8 mouse cellular contexts compared by ENCODE assay signal in genomic region chr2:167752805-167753556, GRCm38 (mm10).
A peak's percentile ranks its signal among the peaks of the same experiment; 100 is the strongest.
DNase-seq lines count a peak whose midpoint lies in the region; ATAC-seq lines count a peak whose summit lies in the region.

No protein-coding gene starts in this region.

- H3K4me1 ChIP-seq in midbrain, embryonic 10.5 days, result peaks cover 19% of the 10 kb centered on the region
- H3K4me1 ChIP-seq in midbrain, embryonic 13.5 days (replicated peaks), result 0 out of 2 replicates have a peak, but pooled peaks cover 3% of the 10 kb centered on the region
- H3K4me1 ChIP-seq in embryonic facial prominence, embryonic 14.5 days (ENCODE audit: control insufficient read depth, insufficient read depth, low read length), result peaks cover 6% of the 10 kb centered on the region; the same call in 1 of the 2 replicates

- H3K4me2 ChIP-seq in midbrain, embryonic 13.5 days (replicated peaks), result no peak overlapping the region
- no peak overlapping the region for H3K4me2 ChIP-seq in embryonic facial prominence, embryonic 14.5 days (ENCODE audit: low read depth, low read length)

- WGBS in midbrain, embryonic 10.5 days, result 69% methylated on average over 12 of the region's 12 CpGs
- 69% methylated on average over 12 of the region's 12 CpGs for WGBS in midbrain, embryonic 13.5 days
- WGBS in embryonic facial prominence, embryonic 14.5 days, result 62% methylated on average over 12 of the region's 12 CpGs

- peak; percentile 41 to 52 for DNase-seq in cerebellum, postnatal 36 days
- peak; percentile 31 for DNase-seq in midbrain, embryonic 10.5 days (ENCODE audit: low spot score)
- DNase-seq in embryonic facial prominence, embryonic 14.5 days (ENCODE audit: low spot score), result no peak
- peak; percentile 21 to 39 for DNase-seq in layer of hippocampus, postnatal 25 days (ENCODE audit: extremely low spot score in 1 of 2, low spot score in 1 of 2)
- no peak for DNase-seq in yolk sac, embryonic 10.5 days (ENCODE audit: low spot score)

- no peak overlapping the region for H3K9ac ChIP-seq in midbrain, embryonic 13.5 days (replicated peaks)
- H3K9ac ChIP-seq in embryonic facial prominence, embryonic 14.5 days (ENCODE audit: low read depth, low read length), result no peak overlapping the region

- H3K4me3 ChIP-seq in midbrain, embryonic 10.5 days, result no peak overlapping the region
- no peak overlapping the region for H3K4me3 ChIP-seq in midbrain, embryonic 13.5 days (replicated peaks)
- H3K4me3 ChIP-seq in embryonic facial prominence, embryonic 14.5 days (ENCODE audit: low read depth, low read length), result no peak overlapping the region

- no peak overlapping the region for H3K27ac ChIP-seq in midbrain, embryonic 10.5 days (replicated peaks)
- H3K27ac ChIP-seq in midbrain, embryonic 13.5 days, result no peak overlapping the region
- no peak overlapping the region for H3K27ac ChIP-seq in embryonic facial prominence, embryonic 14.5 days (replicated peaks; ENCODE audit: low read depth, low read length)

- no peaks in the 10 kb centered on the region for H3K9me3 ChIP-seq in midbrain, embryonic 10.5 days (replicated peaks)
- no peaks in the 10 kb centered on the region for H3K9me3 ChIP-seq in midbrain, embryonic 13.5 days
- no peaks in the 10 kb centered on the region for H3K9me3 ChIP-seq in embryonic facial prominence, embryonic 14.5 days (ENCODE audit: control insufficient read depth, low read length)

- ATAC-seq in cerebellum, adult (ENCODE audit: insufficient number of reproducible peaks, low FRiP score, low TSS enrichment), result no peak
- ATAC-seq in midbrain, embryonic 13.5 days, result no peak
- 0 out of 2 replicates have a peak, but pooled peaks have one; percentile 24 for ATAC-seq in embryonic facial prominence, embryonic 14.5 days (ENCODE audit: low read depth)
- no peak for ATAC-seq in granulocyte monocyte progenitor cell, adult 5-6 weeks (replicated peaks; ENCODE audit: poor library complexity, severe bottlenecking)

- no peaks in the 10 kb centered on the region for H3K36me3 ChIP-seq in midbrain, embryonic 10.5 days
- no peaks in the 10 kb centered on the region for H3K36me3 ChIP-seq in midbrain, embryonic 13.5 days
- no peaks in the 10 kb centered on the region for H3K36me3 ChIP-seq in embryonic facial prominence, embryonic 14.5 days (ENCODE audit: control insufficient read depth, insufficient read depth, low read length)

- peaks cover 3% of the 10 kb centered on the region for H3K27me3 ChIP-seq in midbrain, embryonic 10.5 days (ENCODE audit: low read depth, poor library complexity, severe bottlenecking)
- no peaks in the 10 kb centered on the region for H3K27me3 ChIP-seq in midbrain, embryonic 13.5 days
- H3K27me3 ChIP-seq in embryonic facial prominence, embryonic 14.5 days (replicated peaks; ENCODE audit: control insufficient read depth, insufficient read depth, low read length), result no peaks in the 10 kb centered on the region

Comparison
In these comparisons a context has a peak if more than half of its experiments do, and no peak if none do; other contexts are left out.
1. DNase-seq: peak in cerebellum, postnatal 36 days (2 of 2), midbrain, embryonic 10.5 days (single experiment) and layer of hippocampus, postnatal 25 days (2 of 2); none in embryonic facial prominence, embryonic 14.5 days (single experiment) and yolk sac, embryonic 10.5 days (single experiment).